Mouse (Mus musculus) Muller cell, postnatal 12 days (primary cell): ENCODE data around the gene Kdelr1.

ENCODE experiments used
- DNase-seq: peaks from one replicate; pipeline ENCODE4 v3.0.0-alpha.2; 2015; ENCODE audit errors: inconsistent ontology term

Kdelr1 gene

GRCm38 (mm10) chr7:45917004-45917704 is 44.6 kb downstream of the Kdelr1 start:
- DNase-seq = no peak

GRCm38 (mm10) chr7:45917926-45918325 is 45.4 kb downstream of the Kdelr1 start:
- DNase-seq = no peak

GRCm38 (mm10) chr7:45919083-45919671 is 46.6 kb downstream of the Kdelr1 start:
- no peak for DNase-seq

- no peak for DNase-seq
These were observed 47.2 kb downstream of the Kdelr1 start for GRCm38 (mm10) chr7:45919761-45920160.

GRCm38 (mm10) chr7:45920583-45921241 is 48.1 kb downstream of the Kdelr1 start:
- DNase-seq = peak; percentile 89

- no peak for DNase-seq
These were observed 48.7 kb downstream of the Kdelr1 start, which contains the start of gene Emp3 for GRCm38 (mm10) chr7:45921242-45921621. TSS of gene Emp3 (minus strand) at chr7:45921404.

- DNase-seq = no peak
These were observed 49.5 kb downstream of the Kdelr1 start for GRCm38 (mm10) chr7:45921950-45922600.

- peak; percentile 96 for DNase-seq
These were observed 50.6 kb downstream of the Kdelr1 start for GRCm38 (mm10) chr7:45922928-45923761.

GRCm38 (mm10) chr7:45923762-45924428 is 51.3 kb downstream of the Kdelr1 start, which contains the start of gene Ccdc114:
TSS of gene Ccdc114 (plus strand) at chr7:45924072.
- DNase-seq = peak; percentile 58

- DNase-seq = no peak
These were observed 51.9 kb downstream of the Kdelr1 start for GRCm38 (mm10) chr7:45924429-45924816.

GRCm38 (mm10) chr7:45928626-45929295 is 56.2 kb downstream of the Kdelr1 start:
- DNase-seq = no peak

GRCm38 (mm10) chr7:45929688-45930087 is 57.1 kb downstream of the Kdelr1 start:
- DNase-seq = no peak
